Mouse (Mus musculus) left cerebral cortex, postnatal 14 days (tissue): ENCODE data around the gene Fads3. TPM values are rescaled to one million over a fixed set of nuclear protein-coding genes. Genes with fewer than 3 reads are reported as not detected.
A peak's percentile ranks its signal among the peaks of the same experiment; 100 is the strongest.

ENCODE experiments used
- DNase-seq, 2 experiments: peaks; one replicate each; pipeline ENCODE4 v3.0.0; 2021 to 2022; ENCODE audit warnings: low spot score in 2 of 2, mixed read lengths in 1 of 2
- intact Hi-C: fragments of 180-260 bp; cut with DNase I; formaldehyde crosslinking; loops from one replicate; pipeline ENCODE4 v1.15.1; 2025
- total RNA-seq, 2 experiments: library from RNA; stranded (reverse); gene quantifications; 2 replicates each; pipeline ENCODE4 v1.2.3; 2021

Gene Fads3
- total RNA-seq, 2 experiments from 2014 or later, result 35.0 to 36.6 TPM

DNA sequence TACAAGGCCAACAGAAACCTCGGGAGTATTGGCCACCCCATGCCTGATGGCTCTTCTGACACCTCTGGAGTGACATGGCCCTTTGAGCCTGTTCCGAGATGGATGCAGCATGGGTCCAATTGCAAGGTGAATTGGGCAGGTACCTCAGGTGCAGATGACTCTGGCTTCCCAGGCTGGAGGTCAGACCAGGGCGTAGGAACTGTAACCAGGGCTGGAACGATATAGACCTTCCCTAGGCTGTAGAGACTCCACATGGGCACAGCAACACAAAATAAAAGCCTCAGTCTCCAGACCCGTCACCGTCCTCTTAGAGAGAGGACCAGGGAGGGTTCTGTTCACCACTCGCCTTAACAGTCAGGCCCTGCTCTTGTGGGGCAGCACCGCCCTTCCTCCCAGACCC, 20.9 kb downstream of the Fads3 start:
- intact Hi-C loops, result loop anchor here (5.0 kb wide), 1 partner anchor 35 kb away; no protein-coding TSS in a partner anchor

DNA sequence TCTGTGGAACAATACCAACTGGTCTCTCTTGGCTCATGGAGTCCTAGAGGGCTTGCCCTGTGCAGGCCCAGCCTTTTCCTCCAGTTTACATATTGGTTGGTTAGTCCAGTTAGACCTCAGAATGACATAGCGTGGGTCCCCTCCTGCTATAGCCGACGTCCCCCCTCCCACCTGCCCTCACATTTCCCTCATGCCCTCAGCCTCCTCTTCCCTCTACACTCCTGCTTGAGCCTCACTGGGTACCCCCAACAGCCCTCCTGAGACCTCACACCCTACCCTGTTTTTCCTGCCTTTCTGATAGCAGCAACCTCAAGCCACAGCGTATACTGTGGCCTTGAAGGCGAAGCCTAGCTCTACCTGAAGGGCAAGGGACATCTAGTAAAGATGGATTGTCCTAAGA, 21.5 kb downstream of the Fads3 start:
- DNase-seq, result no peak
- intact Hi-C loops, result loop anchor here (5.0 kb wide), 1 partner anchor 34 kb away; no protein-coding TSS in a partner anchor

More for the DNA sequence above, 20.9 kb downstream of the Fads3 start:
- DNase-seq, result no peak

- peak in 1 of 2 experiments; percentile 60 for DNase-seq
- intact Hi-C loops, result loop anchor here (5.0 kb wide), 1 partner anchor 33 kb away; no protein-coding TSS in a partner anchor
Observed at GRCm38 (mm10) chr19:10064173-10065012, 23.0 kb downstream of the Fads3 start.

GRCm38 (mm10) chr19:10065465-10066188, 24.3 kb downstream of the Fads3 start:
- intact Hi-C loops, result no loop called here
- no peak for DNase-seq

DNA sequence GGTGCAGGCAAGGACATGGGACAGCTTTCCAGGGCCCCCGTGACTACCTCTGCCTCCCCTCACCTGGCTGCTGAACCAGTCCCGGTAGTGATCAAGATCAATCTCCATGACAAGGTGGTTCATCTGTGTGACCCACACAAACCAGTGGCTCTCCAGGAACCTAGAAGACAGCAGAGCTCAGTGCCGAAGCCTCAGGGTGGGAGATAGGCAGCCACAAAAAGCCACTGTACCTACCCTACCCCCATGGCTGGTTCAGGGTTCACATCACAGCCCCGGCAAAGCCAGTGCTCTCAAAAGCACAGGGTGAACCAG, 24.8 kb downstream of the Fads3 start:
- no peak for DNase-seq
- intact Hi-C loops, result no loop called here

- intact Hi-C loops, result no loop called here
- DNase-seq, result no peak
Observed at GRCm38 (mm10) chr19:10066502-10066901, 25.1 kb downstream of the Fads3 start.

DNA sequence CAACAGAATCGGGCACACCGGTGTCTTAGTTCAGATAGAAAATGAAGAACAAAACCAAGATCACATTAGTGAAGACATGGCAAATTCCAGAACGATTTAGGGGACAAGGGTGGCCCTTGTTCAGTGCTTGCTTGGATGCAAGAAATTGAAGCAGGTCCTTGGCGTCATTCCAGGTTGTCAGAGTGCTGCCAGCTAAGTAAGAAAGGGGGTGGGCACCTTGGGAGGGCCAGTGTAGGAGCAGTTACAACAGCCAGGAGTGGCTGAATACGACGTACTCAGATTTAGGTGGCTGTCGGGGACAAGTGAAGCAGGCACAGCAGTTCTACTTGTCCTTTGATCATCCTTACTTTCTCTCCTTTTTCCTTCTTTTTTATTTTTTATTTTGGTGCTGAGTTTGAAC, 26.3 kb downstream of the Fads3 start:
- peak; percentile 50 to 56 for DNase-seq
- intact Hi-C loops, result no loop called here

DNA sequence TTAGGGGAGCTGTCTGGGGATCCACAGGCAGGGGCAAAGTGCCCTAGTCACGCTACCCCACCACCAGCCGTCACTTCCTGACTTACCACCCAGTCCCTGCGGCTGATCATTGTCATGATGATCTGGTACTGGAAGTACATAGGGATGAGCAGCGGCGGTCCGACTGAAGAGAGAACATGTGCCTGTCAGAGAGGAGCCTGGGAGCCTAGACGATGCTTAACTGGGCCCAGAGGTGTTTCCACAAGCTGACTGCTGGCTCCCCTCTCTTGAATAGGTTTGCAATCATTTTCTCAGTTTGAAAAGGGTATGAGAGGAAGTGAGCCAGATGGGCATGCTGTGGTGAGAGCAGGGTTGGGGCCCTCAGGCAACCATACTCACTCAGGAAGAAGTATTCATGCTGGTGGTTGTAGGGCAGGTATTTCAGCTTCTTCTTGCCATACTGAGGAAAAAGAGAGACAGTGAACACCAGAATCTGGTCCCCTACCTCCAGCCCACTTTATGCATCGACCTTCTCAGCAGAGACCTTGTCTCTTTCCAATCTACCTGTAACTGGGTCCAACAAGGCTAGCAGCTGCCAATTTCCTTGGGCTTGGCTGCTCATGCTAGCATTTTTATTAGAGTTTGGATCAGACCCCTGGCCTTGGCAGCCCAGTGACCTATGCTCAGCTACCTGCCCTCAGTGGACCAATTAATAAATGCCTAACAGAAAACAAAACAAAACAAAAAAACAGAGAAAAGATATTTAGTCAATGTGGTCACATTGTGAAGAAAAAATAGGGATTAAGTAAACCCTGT, 29.0 kb downstream of the Fads3 start:
- DNase-seq, result no peak
- intact Hi-C loops, result loop anchor here (5.0 kb wide), 1 partner anchor 127 kb away; no protein-coding TSS in a partner anchor

GRCm38 (mm10) chr19:10071166-10071565, 29.8 kb downstream of the Fads3 start:
- peak; percentile 42 to 71 for DNase-seq
- intact Hi-C loops, result loop anchor here (5.0 kb wide), 1 partner anchor 126 kb away; no protein-coding TSS in a partner anchor

DNA sequence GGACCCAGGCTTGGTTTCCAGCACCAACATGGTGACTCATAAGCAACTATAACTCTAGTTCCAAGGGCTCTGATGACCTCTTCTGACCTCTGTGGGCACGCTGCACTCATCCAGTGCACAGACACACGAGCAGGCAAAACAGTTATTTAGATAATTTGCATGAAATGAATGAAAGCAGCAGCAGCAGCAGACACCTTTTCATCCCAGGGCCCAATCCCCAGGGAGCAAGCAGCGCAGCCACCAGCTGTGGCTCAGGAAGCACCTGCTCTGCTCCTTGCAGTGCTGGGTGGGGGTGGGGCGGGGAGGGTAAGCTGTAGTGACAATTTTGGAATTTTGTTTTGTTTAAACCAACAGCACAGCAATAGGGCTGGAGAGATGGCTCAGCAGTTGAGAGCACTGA, 30.5 kb downstream of the Fads3 start:
- intact Hi-C loops, result loop anchor here (5.0 kb wide), 1 partner anchor 125 kb away; no protein-coding TSS in a partner anchor
- DNase-seq, result no peak

DNA sequence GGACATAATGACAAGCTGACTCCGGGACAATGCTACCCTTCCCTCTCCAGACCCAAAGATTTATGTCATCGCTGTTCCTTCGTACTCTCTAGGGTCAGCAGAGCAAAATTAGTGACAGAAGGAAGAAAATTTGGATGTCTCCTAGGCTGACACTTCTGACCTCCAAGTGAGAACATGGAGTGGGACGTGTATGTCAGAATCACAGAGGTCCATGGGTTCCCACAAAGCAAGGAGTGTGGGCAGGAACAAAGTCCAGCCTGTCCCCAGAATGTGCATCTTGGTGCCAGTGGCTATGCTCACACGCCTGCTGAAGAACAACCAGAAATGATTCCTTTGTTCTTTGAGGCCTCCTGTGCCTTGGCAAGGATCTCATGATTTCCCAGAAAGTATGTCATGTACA, 31.8 kb downstream of the Fads3 start:
- no peak for DNase-seq
- intact Hi-C loops, result loop anchor here (5.0 kb wide), 1 partner anchor 124 kb away; no protein-coding TSS in a partner anchor

GRCm38 (mm10) chr19:10078392-10078791, 37.0 kb downstream of the Fads3 start:
- intact Hi-C loops, result no loop called here
- no peak for DNase-seq

DNA sequence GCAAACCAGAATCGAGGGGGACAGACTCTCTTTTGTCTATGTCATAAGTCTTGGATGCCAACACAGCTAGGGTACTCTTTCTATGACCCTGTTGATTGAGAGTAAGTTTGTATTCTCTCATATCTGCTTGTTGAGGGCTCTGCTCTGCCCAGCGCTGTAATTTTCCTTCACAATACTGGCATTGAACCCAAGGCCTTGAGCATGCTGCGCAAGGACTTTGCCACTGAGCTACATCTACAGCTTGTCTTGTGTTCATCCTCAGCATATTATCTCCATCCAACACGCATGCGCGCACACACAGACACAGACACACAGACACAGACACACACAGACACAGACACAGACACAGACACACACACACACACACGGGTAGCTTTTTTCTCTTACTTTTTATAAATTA, 39.0 kb downstream of the Fads3 start:
- intact Hi-C loops, result no loop called here

GRCm38 (mm10) chr19:10082105-10082504, 40.7 kb downstream of the Fads3 start:
- intact Hi-C loops, result no loop called here
- no peak for DNase-seq

More for the DNA sequence above, 39.0 kb downstream of the Fads3 start:
- no peak for DNase-seq

DNA sequence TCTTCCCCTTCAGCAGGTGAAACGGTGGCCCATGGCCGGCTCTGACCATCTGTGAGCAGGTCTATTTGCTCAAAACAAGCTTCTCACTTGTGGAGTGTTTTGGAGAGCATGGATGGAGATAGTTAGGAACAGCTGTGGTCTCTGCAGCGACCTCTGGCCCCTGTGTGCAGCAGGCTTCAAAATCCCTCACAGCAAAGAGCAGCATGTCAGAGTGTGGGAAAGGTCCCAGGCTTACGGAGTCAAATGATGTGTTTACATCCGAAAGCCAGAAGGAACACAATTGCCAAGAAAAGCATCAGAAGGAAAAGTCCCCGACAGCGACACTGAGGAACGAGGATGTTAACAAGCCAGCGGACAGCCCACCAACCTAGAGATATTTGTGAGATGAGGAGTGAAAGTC, 44.1 kb downstream of the Fads3 start:
- intact Hi-C loops, result no loop called here
- DNase-seq, result no peak

GRCm38 (mm10) chr19:10086976-10087375, 45.6 kb downstream of the Fads3 start:
- DNase-seq, result no peak
- intact Hi-C loops, result no loop called here

GRCm38 (mm10) chr19:10093829-10094228, 52.5 kb downstream of the Fads3 start:
- DNase-seq, result no peak
- intact Hi-C loops, result no loop called here

- intact Hi-C loops, result loop anchor here (5.0 kb wide), 1 partner anchor 32 kb away; no protein-coding TSS in a partner anchor
Observed at GRCm38 (mm10) chr19:10094695-10095094, 53.3 kb downstream of the Fads3 start.

GRCm38 (mm10) chr19:10096371-10096876, 55.1 kb downstream of the Fads3 start:
- no peak for DNase-seq
- intact Hi-C loops, result loop anchor here (5.0 kb wide), 1 partner anchor 34 kb away; no protein-coding TSS in a partner anchor

More at GRCm38 (mm10) chr19:10094695-10095094, 53.3 kb downstream of the Fads3 start:
- DNase-seq, result no peak
